ENCODE assay signal across 22 mouse cellular contexts in genomic region chr2:6448880-6449279, GRCm38 (mm10).
"Had no signal": no experiment of that assay in that cellular context is flagged by ENCODE, and none has a peak within 500 bp of the region (broad histone marks: within the 10 kb centered on the region; RNA-seq: fewer than 3 reads in every experiment).

No protein-coding gene starts in this region.

- H3K27me3 ChIP-seq: heart, embryonic 13.5 days; heart, embryonic 15.5 days; hindbrain, embryonic 13.5 days; hindbrain, embryonic 15.5 days; limb, embryonic 13.5 days; limb, embryonic 15.5 days; liver, embryonic 12.5 days had no signal

- H3K27ac ChIP-seq: heart, embryonic 13.5 days; heart, embryonic 15.5 days; hindbrain, embryonic 15.5 days; hindbrain, postnatal 0 days; limb, embryonic 13.5 days; limb, embryonic 15.5 days; liver, embryonic 12.5 days; liver, embryonic 14.5 days had no signal

- H3K4me3 ChIP-seq: heart, embryonic 13.5 days; heart, embryonic 15.5 days; hindbrain, embryonic 13.5 days; hindbrain, embryonic 15.5 days; limb, embryonic 13.5 days; limb, embryonic 15.5 days; liver, embryonic 12.5 days had no signal

- ATAC-seq: hindbrain, postnatal 0 days; intestine, embryonic 16.5 days; liver, embryonic 12.5 days had no signal

- DNase-seq: gastrocnemius, postnatal 14 days; gastrocnemius, postnatal 36 days; heart, adult 18-20 months; heart, postnatal 14 days; heart, postnatal 36 days; kidney, adult 11 months; kidney, postnatal 10 days; kidney, postnatal 25 days; kidney, postnatal 4 days; layer of hippocampus, adult 9-11 months; layer of hippocampus, postnatal 36 days; left cerebral cortex, postnatal 4 days had no signal

- H3K9me3 ChIP-seq: heart, embryonic 13.5 days; heart, embryonic 15.5 days; hindbrain, embryonic 13.5 days; hindbrain, embryonic 15.5 days; limb, embryonic 13.5 days; limb, embryonic 15.5 days; liver, embryonic 12.5 days had no signal

- H3K36me3 ChIP-seq: heart, embryonic 15.5 days; hindbrain, embryonic 13.5 days; hindbrain, embryonic 15.5 days; limb, embryonic 15.5 days had no signal
